In genomic region chr19:7382248-7382902, GRCm38 (mm10) we compare ENCODE assay signal across 7 mouse cellular contexts. TPM values are rescaled to one million over a fixed set of nuclear protein-coding genes. Genes with fewer than 3 reads are reported as not detected.
DNase-seq lines count a peak whose midpoint lies in the region; ATAC-seq and TF ChIP-seq lines count a peak whose summit lies in the region.

No protein-coding gene starts in this region.

- peaks cover 8% of the 10 kb centered on the region for H3K4me1 ChIP-seq in intestine, embryonic 16.5 days (ENCODE audit: control insufficient read depth, insufficient read depth, low read length)
- H3K4me1 ChIP-seq in limb, embryonic 11.5 days (ENCODE audit: control insufficient read depth, insufficient read depth, low read length): peaks cover 11% of the 10 kb centered on the region
- H3K4me1 ChIP-seq in midbrain, embryonic 12.5 days: peaks cover 36% of the 10 kb centered on the region
- H3K4me1 ChIP-seq in small intestine, adult 2 months (ENCODE audit: control insufficient read depth, insufficient read depth, insufficient read length, low read length): peaks cover 6% of the 10 kb centered on the region; the same call in 1 of the 2 replicates

- no peak for TF ChIP-seq CTCF in small intestine, adult 2 months (IDR thresholded peaks at IDR 0.05; ENCODE audit: extremely low read depth, insufficient read length, insufficient replicate concordance, low read depth, low read length)

- H3K36me3 ChIP-seq in intestine, embryonic 16.5 days (ENCODE audit: control insufficient read depth, insufficient read depth, low read length): no peaks in the 10 kb centered on the region
- no peaks in the 10 kb centered on the region for H3K36me3 ChIP-seq in limb, embryonic 11.5 days (ENCODE audit: control insufficient read depth, insufficient read depth, low read length)
- H3K36me3 ChIP-seq in midbrain, embryonic 12.5 days: 0 out of 2 replicates have a peak, but pooled peaks cover 5% of the 10 kb centered on the region
- H3K36me3 ChIP-seq in small intestine, adult 2 months (ENCODE audit: control insufficient read depth, insufficient read depth, low read length): no peaks in the 10 kb centered on the region

- under 1% methylated on average over 60 of the region's 60 CpGs for WGBS in intestine, embryonic 16.5 days
- WGBS in limb, embryonic 11.5 days: under 1% methylated on average over 52 of the region's 60 CpGs
- WGBS in midbrain, embryonic 12.5 days: 0% methylated on average over 50 of the region's 60 CpGs
- WGBS in small intestine, adult 2 months: under 1% methylated on average over 59 of the region's 60 CpGs

- H3K27me3 ChIP-seq in intestine, embryonic 16.5 days (replicated peaks; ENCODE audit: control insufficient read depth, insufficient read depth, low read length): no peaks in the 10 kb centered on the region
- no peaks in the 10 kb centered on the region for H3K27me3 ChIP-seq in limb, embryonic 11.5 days (ENCODE audit: control insufficient read depth, insufficient read depth, low read length)
- no peaks in the 10 kb centered on the region for H3K27me3 ChIP-seq in midbrain, embryonic 12.5 days
- H3K27me3 ChIP-seq in small intestine, adult 2 months (ENCODE audit: control insufficient read depth, insufficient read depth, low read length): no peaks in the 10 kb centered on the region

- H3K27ac ChIP-seq in intestine, embryonic 16.5 days (ENCODE audit: low read length): peak overlapping the region; percentile 81
- peak overlapping the region; percentile 92 for H3K27ac ChIP-seq in limb, embryonic 11.5 days (replicated peaks; ENCODE audit: low read depth, low read length)
- peak overlapping the region; percentile 97 for H3K27ac ChIP-seq in midbrain, embryonic 12.5 days (replicated peaks)
- peak overlapping the region; percentile 64 for H3K27ac ChIP-seq in small intestine, adult 2 months (ENCODE audit: insufficient read depth, low read depth, low read length)

- peak overlapping the region; percentile 90 for H3K9ac ChIP-seq in intestine, embryonic 16.5 days (ENCODE audit: low read depth, low read length)
- H3K9ac ChIP-seq in limb, embryonic 11.5 days (ENCODE audit: low read length): peak overlapping the region; percentile 94
- peak overlapping the region; percentile 96 for H3K9ac ChIP-seq in midbrain, embryonic 12.5 days (replicated peaks)

- TF ChIP-seq POLR2A in small intestine, adult 2 months (IDR thresholded peaks at IDR 0.05; ENCODE audit: low read depth, low read length): no peak

- peak overlapping the region; percentile 86 for H3K4me3 ChIP-seq in intestine, embryonic 16.5 days (ENCODE audit: low read length)
- H3K4me3 ChIP-seq in limb, embryonic 11.5 days (ENCODE audit: low read depth, low read length): peak overlapping the region; percentile 92
- peak overlapping the region; percentile 89 for H3K4me3 ChIP-seq in midbrain, embryonic 12.5 days
- peak overlapping the region; percentile 98 for H3K4me3 ChIP-seq in small intestine, adult 2 months (ENCODE audit: low read depth, low read length)

- no peaks in the 10 kb centered on the region for H3K9me3 ChIP-seq in intestine, embryonic 16.5 days (ENCODE audit: control insufficient read depth, low read length)
- H3K9me3 ChIP-seq in limb, embryonic 11.5 days (ENCODE audit: control insufficient read depth, low read length): no peaks in the 10 kb centered on the region; the same call in 1 of the 2 replicates
- no peaks in the 10 kb centered on the region for H3K9me3 ChIP-seq in midbrain, embryonic 12.5 days

- peak; percentile 80 for DNase-seq in adrenal gland, postnatal 10 days
- peak; percentile 49 for DNase-seq in embryo, embryonic 11.5 days (ENCODE audit: low read depth, low spot score)
- peak; percentile 53 to 67 for DNase-seq in gastrocnemius, postnatal 4 days (ENCODE audit: low spot score in 2 of 2)
- DNase-seq in limb, embryonic 11.5 days (ENCODE audit: low spot score): peak; percentile 86

- H3K4me2 ChIP-seq in intestine, embryonic 16.5 days (ENCODE audit: low read depth, low read length): peak overlapping the region; percentile 81
- H3K4me2 ChIP-seq in limb, embryonic 11.5 days (ENCODE audit: low read depth, severe bottlenecking): peak overlapping the region; percentile 88
- peak overlapping the region; percentile 86 for H3K4me2 ChIP-seq in midbrain, embryonic 12.5 days (replicated peaks)

- peak; percentile 66 for ATAC-seq in intestine, embryonic 16.5 days
- peak; percentile 72 for ATAC-seq in limb, embryonic 11.5 days (ENCODE audit: insufficient number of reproducible peaks, low FRiP score, low TSS enrichment, low read depth)
- no peak; the same call in 1 of the 2 replicates for ATAC-seq in midbrain, embryonic 12.5 days (ENCODE audit: low FRiP score, low read depth)

RNA-seq across cellular contexts. Expression of gene Spindoc, which starts 0.4 kb away (rescaled TPM):
- 10 to 100 TPM; 23.2 to 23.8 TPM for total RNA-seq in adrenal gland, postnatal 10 days (2021)
- total RNA-seq in gastrocnemius, postnatal 4 days (2021): 10 to 100 TPM; 18.2 to 20.1 TPM
- 17.4 and 18.2 TPM in 2 replicates for polyA plus RNA-seq in intestine, embryonic 16.5 days (2015; fragmentation: Nextera tagmentation; extraction: Ambion mirVana)
- 35.1 and 47.9 TPM in 2 replicates for polyA plus RNA-seq in limb, embryonic 11.5 days (2014; fragmentation: Nextera tagmentation; extraction: Ambion mirVana)
- 44.0 and 48.3 TPM in 2 replicates for polyA plus RNA-seq in midbrain, embryonic 12.5 days (2016; fragmentation: Nextera tagmentation; extraction: Ambion mirVana)
- polyA plus RNA-seq in small intestine, adult 2 months (2012; rRNA removed): 5.5 and 15.1 TPM in 2 replicates

RNA-seq across cellular contexts. Expression of gene 2700081O15Rik, which starts 35.0 kb away (rescaled TPM):
- total RNA-seq in adrenal gland, postnatal 10 days (2021): 10 to 100 TPM; 29.6 to 37.6 TPM
- 10 to 100 TPM; 34.4 to 34.7 TPM for total RNA-seq in gastrocnemius, postnatal 4 days (2021)
- 3.1 and 3.2 TPM in 2 replicates for polyA plus RNA-seq in intestine, embryonic 16.5 days (2015; fragmentation: Nextera tagmentation; extraction: Ambion mirVana)
- 10.4 and 10.6 TPM in 2 replicates for polyA plus RNA-seq in limb, embryonic 11.5 days (2014; fragmentation: Nextera tagmentation; extraction: Ambion mirVana)
- 15.4 and 17.4 TPM in 2 replicates for polyA plus RNA-seq in midbrain, embryonic 12.5 days (2016; fragmentation: Nextera tagmentation; extraction: Ambion mirVana)
- polyA plus RNA-seq in small intestine, adult 2 months (2012; rRNA removed): 8.3 and 11.9 TPM in 2 replicates

RNA-seq across cellular contexts. Expression of gene Mark2, which starts 40.7 kb away (rescaled TPM):
- 10 to 100 TPM; 61.8 to 73.3 TPM for total RNA-seq in adrenal gland, postnatal 10 days (2021)
- 10 to 100 TPM; 45.1 to 46.3 TPM for total RNA-seq in gastrocnemius, postnatal 4 days (2021)
- 39.1 and 41.4 TPM in 2 replicates for polyA plus RNA-seq in intestine, embryonic 16.5 days (2015; fragmentation: Nextera tagmentation; extraction: Ambion mirVana)
- 46.8 and 53.6 TPM in 2 replicates for polyA plus RNA-seq in limb, embryonic 11.5 days (2014; fragmentation: Nextera tagmentation; extraction: Ambion mirVana)
- 63.8 and 68.6 TPM in 2 replicates for polyA plus RNA-seq in midbrain, embryonic 12.5 days (2016; fragmentation: Nextera tagmentation; extraction: Ambion mirVana)
- polyA plus RNA-seq in small intestine, adult 2 months (2012; rRNA removed): 91.2 and 279 TPM in 2 replicates
